8 mouse cellular contexts compared by ENCODE assay signal in the genomic region with DNA sequence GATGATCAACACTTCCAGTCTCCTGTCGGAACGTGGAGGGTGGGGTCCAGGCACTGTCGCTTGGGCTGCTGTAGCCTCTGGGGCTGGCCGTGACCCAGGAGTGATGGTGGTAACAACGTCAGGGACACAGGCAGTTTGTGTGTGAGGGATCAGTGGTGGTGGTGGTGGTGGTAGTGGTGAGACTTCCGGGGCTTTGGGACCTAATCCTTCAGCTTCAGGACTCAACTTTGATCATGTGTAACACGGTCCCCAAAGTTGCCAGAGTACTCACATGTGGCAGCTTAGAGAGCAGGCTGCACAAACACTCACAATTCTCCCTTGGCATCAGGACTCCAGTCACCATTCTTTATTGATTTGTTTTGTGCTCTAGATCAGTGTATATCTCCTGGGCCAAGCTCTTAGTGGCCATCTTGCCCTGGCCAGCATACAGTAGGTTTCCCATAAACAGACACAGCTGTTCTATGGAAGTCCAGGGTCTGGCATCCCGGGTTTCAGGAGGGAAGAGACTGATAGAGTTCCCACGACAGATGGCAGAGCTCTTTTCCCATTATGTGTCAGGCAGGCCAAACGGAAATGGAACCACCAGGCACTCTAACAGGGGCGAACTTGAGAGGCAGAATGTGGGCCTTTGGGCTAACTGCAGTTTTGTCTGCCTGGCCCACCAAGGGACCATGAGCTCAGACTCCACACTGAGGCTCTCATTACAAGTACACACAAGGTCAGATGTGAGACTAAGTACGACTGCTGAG. TPM values are rescaled to one million over a fixed set of nuclear protein-coding genes. Genes with fewer than 3 reads are reported as not detected.
A peak's percentile ranks its signal among the peaks of the same experiment; 100 is the strongest.
DNase-seq lines count a peak whose midpoint lies in the region; ATAC-seq and TF ChIP-seq lines count a peak whose summit lies in the region.

No protein-coding gene starts in this region.

- H3K27me3 ChIP-seq in heart, embryonic 10.5 days (ENCODE audit: insufficient read depth, poor library complexity, severe bottlenecking): no peaks in the 10 kb centered on the region
- H3K27me3 ChIP-seq in C2C12 (ENCODE audit: control insufficient read depth, insufficient read depth, insufficient read length): no peaks in the 10 kb centered on the region
- no peaks in the 10 kb centered on the region for H3K27me3 ChIP-seq in hindbrain, embryonic 15.5 days
- no peaks in the 10 kb centered on the region for H3K27me3 ChIP-seq in midbrain, embryonic 10.5 days (ENCODE audit: low read depth, poor library complexity, severe bottlenecking)

- no peaks in the 10 kb centered on the region for H3K9me3 ChIP-seq in heart, embryonic 10.5 days
- H3K9me3 ChIP-seq in hindbrain, embryonic 15.5 days: no peaks in the 10 kb centered on the region
- no peaks in the 10 kb centered on the region for H3K9me3 ChIP-seq in midbrain, embryonic 10.5 days (replicated peaks)

- 5% methylated on average over 12 of the region's 12 CpGs for whole genome bisulfite sequencing in heart, embryonic 10.5 days
- 5% methylated on average over 12 of the region's 12 CpGs for WGBS in hindbrain, embryonic 15.5 days
- 14% methylated on average over 12 of the region's 12 CpGs for WGBS in midbrain, embryonic 10.5 days

- H3ac ChIP-seq in C2C12 (ENCODE audit: control insufficient read depth, insufficient read length, low read depth): peak overlapping the region; percentile 58

- no peak for DNase-seq in heart, embryonic 10.5 days (ENCODE audit: low spot score)
- no peak for DNase-seq in heart, adult 11 months
- peak; percentile 29 for DNase-seq in midbrain, embryonic 10.5 days (ENCODE audit: low spot score)
- no peak for DNase-seq in MN1 (ENCODE audit: low spot score)
- no peak for DNase-seq in right cerebral cortex, postnatal 10 days (ENCODE audit: low spot score in 2 of 2)

- TF ChIP-seq CTCF in C2C12 (IDR thresholded peaks at IDR 0.05; ENCODE audit: control insufficient read depth, insufficient read depth, insufficient read length): no peak

- H3K27ac ChIP-seq in heart, embryonic 10.5 days: peak overlapping the region; percentile 94
- H3K27ac ChIP-seq in hindbrain, embryonic 15.5 days (replicated peaks): peak overlapping the region; percentile 92
- peak overlapping the region; percentile 92 for H3K27ac ChIP-seq in midbrain, embryonic 10.5 days (replicated peaks)

- H3K36me3 ChIP-seq in heart, embryonic 10.5 days: peaks cover 51% of the 10 kb centered on the region
- peaks cover 12% of the 10 kb centered on the region for H3K36me3 ChIP-seq in C2C12 (ENCODE audit: control insufficient read depth, insufficient read depth)
- H3K36me3 ChIP-seq in hindbrain, embryonic 15.5 days: peaks cover 37% of the 10 kb centered on the region
- H3K36me3 ChIP-seq in midbrain, embryonic 10.5 days: peaks cover 51% of the 10 kb centered on the region

- H3K79me3 ChIP-seq in C2C12 (ENCODE audit: low read depth): peaks cover 15% of the 10 kb centered on the region

- peak overlapping the region; percentile 77 for H3K9ac ChIP-seq in hindbrain, embryonic 15.5 days

- H3K4me1 ChIP-seq in heart, embryonic 10.5 days: peaks cover 35% of the 10 kb centered on the region
- peaks cover 36% of the 10 kb centered on the region for H3K4me1 ChIP-seq in hindbrain, embryonic 15.5 days (replicated peaks)
- H3K4me1 ChIP-seq in midbrain, embryonic 10.5 days: peaks cover 35% of the 10 kb centered on the region

- peaks cover 26% of the 10 kb centered on the region for H3K79me2 ChIP-seq in C2C12 (ENCODE audit: control insufficient read depth, insufficient read depth)

- ATAC-seq in common myeloid progenitor, adult 5-6 weeks (replicated peaks; ENCODE audit: low read depth, poor library complexity, severe bottlenecking): peak; percentile 11
- ATAC-seq in hindbrain, embryonic 15.5 days (ENCODE audit: low FRiP score, low read depth): peak; percentile 23; the same call in 1 of the 2 replicates

- H3K4me3 ChIP-seq in heart, embryonic 10.5 days: peak overlapping the region; percentile 89
- H3K4me3 ChIP-seq in C2C12 (ENCODE audit: insufficient read depth, poor library complexity, severe bottlenecking): peak overlapping the region; percentile 57
- peak overlapping the region; percentile 69 for H3K4me3 ChIP-seq in hindbrain, embryonic 15.5 days
- peak overlapping the region; percentile 94 for H3K4me3 ChIP-seq in midbrain, embryonic 10.5 days

- peak overlapping the region; percentile 77 for H3K4me2 ChIP-seq in hindbrain, embryonic 15.5 days

TF ChIP-seq in C2C12, 6 proteins besides CTCF, POLR2A, EP300 and RAD21:
- TF ChIP-seq FOSL1 (IDR thresholded peaks at IDR 0.05; ENCODE audit: insufficient read depth, low read length, poor library complexity, severe bottlenecking) (no peak), MAX (IDR thresholded peaks at IDR 0.05) (no peak), MYOD1 (IDR thresholded peaks at IDR 0.05; ENCODE audit: control insufficient read depth, insufficient read length, low read depth) (no peak)
TF ChIP-seq in C2C12: peak in this region for 0.

RNA-seq across cellular contexts. Expression of a gene that starts 0.5 kb away (rescaled TPM):
- 80.4 and 103 TPM in 2 replicates for polyA plus RNA-seq in heart, embryonic 10.5 days (2016; fragmentation: Nextera tagmentation; extraction: Ambion mirVana)
- 139 TPM for polyA plus RNA-seq in C2C12 (2012; fragmentation: generic; extraction: Trizol)
- 83.6 and 129 TPM in 2 replicates for total RNA-seq in common myeloid progenitor, adult 5-6 weeks (2017)
- 72.7 and 77.5 TPM in 2 replicates for polyA plus RNA-seq in hindbrain, embryonic 15.5 days (2015; fragmentation: Nextera tagmentation; extraction: Ambion mirVana)
- 74.8 and 82.6 TPM in 2 replicates for polyA plus RNA-seq in midbrain, embryonic 10.5 days (2016; fragmentation: Nextera tagmentation; extraction: Ambion mirVana)

RNA-seq across cellular contexts. Expression of a gene that starts 0.6 kb away (rescaled TPM):
- 18.1 and 21.9 TPM in 2 replicates for polyA plus RNA-seq in heart, embryonic 10.5 days (2016; fragmentation: Nextera tagmentation; extraction: Ambion mirVana)
- 14.0 TPM for polyA plus RNA-seq in C2C12 (2012; fragmentation: generic; extraction: Trizol)
- 3.5 TPM in 2 replicates for total RNA-seq in common myeloid progenitor, adult 5-6 weeks (2017)
- 24.7 and 27.0 TPM in 2 replicates for polyA plus RNA-seq in hindbrain, embryonic 15.5 days (2015; fragmentation: Nextera tagmentation; extraction: Ambion mirVana)
- 14.6 and 15.6 TPM in 2 replicates for polyA plus RNA-seq in midbrain, embryonic 10.5 days (2016; fragmentation: Nextera tagmentation; extraction: Ambion mirVana)

RNA-seq across cellular contexts. Expression of a gene that starts 28.0 kb away (rescaled TPM):
- 51.0 and 57.7 TPM in 2 replicates for polyA plus RNA-seq in heart, embryonic 10.5 days (2016; fragmentation: Nextera tagmentation; extraction: Ambion mirVana)
- polyA plus RNA-seq in C2C12 (2012; fragmentation: generic; extraction: Trizol): 46.8 TPM
- 7.1 and 10.4 TPM in 2 replicates for total RNA-seq in common myeloid progenitor, adult 5-6 weeks (2017)
- 51.7 and 53.2 TPM in 2 replicates for polyA plus RNA-seq in hindbrain, embryonic 15.5 days (2015; fragmentation: Nextera tagmentation; extraction: Ambion mirVana)
- polyA plus RNA-seq in midbrain, embryonic 10.5 days (2016; fragmentation: Nextera tagmentation; extraction: Ambion mirVana): 147 and 158 TPM in 2 replicates

RNA-seq across cellular contexts. Expression of a gene that starts 49.6 kb away (rescaled TPM):
- 16.0 and 17.8 TPM in 2 replicates for polyA plus RNA-seq in heart, embryonic 10.5 days (2016; fragmentation: Nextera tagmentation; extraction: Ambion mirVana)
- polyA plus RNA-seq in C2C12 (2012; fragmentation: generic; extraction: Trizol): 8.4 TPM
- 19.3 and 29.9 TPM in 2 replicates for total RNA-seq in common myeloid progenitor, adult 5-6 weeks (2017)
- polyA plus RNA-seq in hindbrain, embryonic 15.5 days (2015; fragmentation: Nextera tagmentation; extraction: Ambion mirVana): 7.9 and 8.9 TPM in 2 replicates
- polyA plus RNA-seq in midbrain, embryonic 10.5 days (2016; fragmentation: Nextera tagmentation; extraction: Ambion mirVana): 23.2 and 23.9 TPM in 2 replicates

RNA-seq across cellular contexts. Expression of a gene that starts 49.8 kb away (rescaled TPM):
- 6.5 and 6.7 TPM in 2 replicates for polyA plus RNA-seq in heart, embryonic 10.5 days (2016; fragmentation: Nextera tagmentation; extraction: Ambion mirVana)
- polyA plus RNA-seq in C2C12 (2012; fragmentation: generic; extraction: Trizol): 9.2 TPM
- 15.3 and 21.3 TPM in 2 replicates for total RNA-seq in common myeloid progenitor, adult 5-6 weeks (2017)
- polyA plus RNA-seq in hindbrain, embryonic 15.5 days (2015; fragmentation: Nextera tagmentation; extraction: Ambion mirVana): 5.7 and 6.7 TPM in 2 replicates
- polyA plus RNA-seq in midbrain, embryonic 10.5 days (2016; fragmentation: Nextera tagmentation; extraction: Ambion mirVana): 7.8 and 8.8 TPM in 2 replicates
